17 mouse cellular contexts compared by ENCODE assay signal in the genomic region with DNA sequence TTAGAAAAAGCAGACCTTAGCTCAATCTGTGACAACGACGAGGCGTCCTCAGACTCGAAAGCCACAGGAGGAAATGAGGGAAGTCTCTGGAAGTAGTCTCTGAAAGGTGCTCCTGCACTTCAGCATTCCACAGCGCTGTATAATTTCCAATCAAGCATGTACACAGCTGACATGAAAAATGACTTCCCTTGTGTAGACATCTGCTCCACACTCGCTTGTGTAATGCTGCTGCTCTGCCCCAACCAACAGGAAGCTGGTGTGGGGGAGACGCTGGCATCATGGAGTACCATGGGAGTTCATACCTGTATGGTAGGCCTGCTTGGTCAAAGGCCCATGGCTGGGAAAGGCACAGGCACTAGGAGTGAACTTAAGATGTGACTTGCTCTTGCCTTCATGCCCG.
DNase-seq lines count a peak whose midpoint lies in the region; ATAC-seq and TF ChIP-seq lines count a peak whose summit lies in the region.
"Had no signal": no experiment of that assay in that cellular context is flagged by ENCODE, and none has a peak within 500 bp of the region (broad histone marks: within the 10 kb centered on the region; RNA-seq: fewer than 3 reads in every experiment).

No protein-coding gene starts in this region.

- no peak for TF ChIP-seq CTCF in kidney, postnatal 0 days (IDR thresholded peaks at IDR 0.05; ENCODE audit: low read depth)
- TF ChIP-seq CTCF in lung, postnatal 0 days (IDR thresholded peaks at IDR 0.05): no peak

- no peak overlapping the region for H3K4me2 ChIP-seq in kidney, postnatal 0 days (ENCODE audit: low read length)
- H3K4me2 ChIP-seq in lung, postnatal 0 days (replicated peaks; ENCODE audit: low read depth, low read length): no peak overlapping the region
- H3K4me2 ChIP-seq in forebrain, embryonic 14.5 days (ENCODE audit: low read length): no peak overlapping the region
- H3K4me2 ChIP-seq: embryonic facial prominence, embryonic 15.5 days; forebrain, embryonic 12.5 days; liver, embryonic 12.5 days had no signal

- peak; percentile 31 for DNase-seq in kidney, adult 9 months
- no peak for DNase-seq in kidney, adult 8-10 months
- DNase-seq in kidney, postnatal 0 days (ENCODE audit: low spot score): peak; percentile 66
- peak; percentile 49 for DNase-seq in lung, postnatal 0 days (ENCODE audit: low spot score)
- no peak for DNase-seq in forebrain, embryonic 14.5 days (ENCODE audit: low spot score)
- no peak for DNase-seq in cerebellum, adult 11 months
- no peak for DNase-seq in embryo, embryonic 11 days
- DNase-seq: adrenal gland, adult 8-10 months; cerebellum, adult 2 months; heart, postnatal 14 days; layer of hippocampus, adult 9-11 months; thymus, postnatal 14 days had no signal

- no peaks in the 10 kb centered on the region for H3K9me3 ChIP-seq in kidney, postnatal 0 days (replicated peaks; ENCODE audit: low read length)
- no peaks in the 10 kb centered on the region for H3K9me3 ChIP-seq in lung, postnatal 0 days (ENCODE audit: low read length)
- no peaks in the 10 kb centered on the region for H3K9me3 ChIP-seq in forebrain, embryonic 14.5 days (replicated peaks; ENCODE audit: control insufficient read depth, low read length)
- H3K9me3 ChIP-seq: embryonic facial prominence, embryonic 15.5 days; forebrain, embryonic 12.5 days; G1E; liver, embryonic 12.5 days had no signal

- H3K4me3 ChIP-seq in kidney, postnatal 0 days (replicated peaks; ENCODE audit: low read depth, low read length): no peak overlapping the region
- no peak overlapping the region for H3K4me3 ChIP-seq in lung, postnatal 0 days (ENCODE audit: low read depth, low read length)
- H3K4me3 ChIP-seq in forebrain, embryonic 14.5 days (ENCODE audit: low read depth, low read length): no peak overlapping the region
- H3K4me3 ChIP-seq: embryonic facial prominence, embryonic 15.5 days; forebrain, embryonic 12.5 days; liver, embryonic 12.5 days had no signal

- peak overlapping the region; percentile 43; the same call in 1 of the 2 replicates for H3K27ac ChIP-seq in kidney, postnatal 0 days
- H3K27ac ChIP-seq in lung, postnatal 0 days (ENCODE audit: low read length): peak overlapping the region; percentile 71
- no peak overlapping the region for H3K27ac ChIP-seq in forebrain, embryonic 14.5 days (ENCODE audit: low read depth, low read length)
- H3K27ac ChIP-seq: embryonic facial prominence, embryonic 15.5 days; forebrain, embryonic 12.5 days; liver, embryonic 12.5 days had no signal

- no peaks in the 10 kb centered on the region for H3K27me3 ChIP-seq in kidney, postnatal 0 days (ENCODE audit: insufficient read depth, low read length)
- no peaks in the 10 kb centered on the region for H3K27me3 ChIP-seq in lung, postnatal 0 days (replicated peaks; ENCODE audit: insufficient read depth, low read length)
- H3K27me3 ChIP-seq in forebrain, embryonic 14.5 days (replicated peaks; ENCODE audit: control insufficient read depth, insufficient read depth, low read length): no peaks in the 10 kb centered on the region
- H3K27me3 ChIP-seq: embryonic facial prominence, embryonic 15.5 days; forebrain, embryonic 12.5 days; liver, embryonic 12.5 days had no signal

- H3K9ac ChIP-seq in kidney, postnatal 0 days (ENCODE audit: low read depth, low read length): no peak overlapping the region
- no peak overlapping the region for H3K9ac ChIP-seq in lung, postnatal 0 days (replicated peaks; ENCODE audit: low read depth)
- no peak overlapping the region for H3K9ac ChIP-seq in forebrain, embryonic 14.5 days (ENCODE audit: low read length)
- H3K9ac ChIP-seq: embryonic facial prominence, embryonic 15.5 days; forebrain, embryonic 12.5 days; liver, embryonic 12.5 days had no signal

- TF ChIP-seq EP300 in lung, postnatal 0 days (IDR thresholded peaks at IDR 0.05): peak; percentile 65

- H3K4me1 ChIP-seq in kidney, postnatal 0 days (replicated peaks; ENCODE audit: insufficient read depth, low read length): peaks cover 5% of the 10 kb centered on the region; the same call in 1 of the 2 replicates
- H3K4me1 ChIP-seq in lung, postnatal 0 days (ENCODE audit: insufficient read depth, low read depth, low read length): peaks cover 7% of the 10 kb centered on the region; the same call in 1 of the 2 replicates
- H3K4me1 ChIP-seq in forebrain, embryonic 14.5 days (ENCODE audit: control insufficient read depth, insufficient read depth, low read length): no peaks in the 10 kb centered on the region; the same call in 1 of the 2 replicates

- ATAC-seq in granulocyte monocyte progenitor cell, adult 5-6 weeks (replicated peaks; ENCODE audit: poor library complexity, severe bottlenecking): peak; percentile 31; the same call in 1 of the 2 replicates
- no peak for ATAC-seq in kidney, postnatal 0 days (replicated peaks; ENCODE audit: low FRiP score, low read depth)
- ATAC-seq in lung, postnatal 0 days: peak; percentile 40
- ATAC-seq in forebrain, embryonic 14.5 days: no peak
- ATAC-seq: liver, embryonic 12.5 days had no signal

- 44% methylated on average over 8 of the region's 8 CpGs for WGBS in kidney, postnatal 0 days
- WGBS in lung, postnatal 0 days: 32% methylated on average over 8 of the region's 8 CpGs
- WGBS in forebrain, embryonic 14.5 days: 94% methylated on average over 8 of the region's 8 CpGs

- no peaks in the 10 kb centered on the region for H3K36me3 ChIP-seq in kidney, postnatal 0 days (ENCODE audit: insufficient read depth, low read length)
- no peaks in the 10 kb centered on the region for H3K36me3 ChIP-seq in lung, postnatal 0 days (ENCODE audit: insufficient read depth, low read length)
- H3K36me3 ChIP-seq in forebrain, embryonic 14.5 days (ENCODE audit: control insufficient read depth, insufficient read depth, low read length): no peaks in the 10 kb centered on the region
- H3K36me3 ChIP-seq: embryonic facial prominence, embryonic 15.5 days; forebrain, embryonic 12.5 days; G1E; liver, embryonic 12.5 days had no signal

Comparison
In these comparisons a context has a peak if more than half of its experiments do, and no peak if none do; other contexts are left out.
1. DNase-seq: peak in kidney, adult 9 months (single experiment), kidney, postnatal 0 days (single experiment) and lung, postnatal 0 days (single experiment); none in kidney, adult 8-10 months (0 of 2), forebrain, embryonic 14.5 days (single experiment), cerebellum, adult 11 months (single experiment) and embryo, embryonic 11 days (single experiment).
2. ATAC-seq: peak in granulocyte monocyte progenitor cell, adult 5-6 weeks (single experiment) and lung, postnatal 0 days (single experiment); none in kidney, postnatal 0 days (single experiment) and forebrain, embryonic 14.5 days (single experiment).